Mouse (Mus musculus) thymus, adult 2 months (tissue): ENCODE measurements at regions not wholly inside any gene's neighbourhood (a gene's known extent, or its start where the extent isn't known, plus 50 kb on each side); places are given as distances from the start of the nearest gene placed in this dataset.

Experiments
- CTCF ChIP-seq: fragments of 200-500 bp; IDR thresholded peaks from 2 replicates; pipeline ENCODE4 v1.5.1; 2012; ENCODE audit warnings: mild to moderate bottlenecking, control low read depth, low read length, moderate library complexity, borderline replicate concordance; ENCODE audit not compliant: control insufficient read depth, poor library complexity, insufficient read depth; ENCODE audit errors: extremely low read depth
- POLR2A ChIP-seq: fragments of 200-500 bp; IDR thresholded peaks from 2 replicates; pipeline ENCODE4 v1.6.1; 2012; ENCODE audit warnings: mild to moderate bottlenecking, low read length, control low read depth, moderate library complexity; ENCODE audit not compliant: control insufficient read depth, poor library complexity, insufficient read depth; ENCODE audit errors: extremely low read depth

DNA sequence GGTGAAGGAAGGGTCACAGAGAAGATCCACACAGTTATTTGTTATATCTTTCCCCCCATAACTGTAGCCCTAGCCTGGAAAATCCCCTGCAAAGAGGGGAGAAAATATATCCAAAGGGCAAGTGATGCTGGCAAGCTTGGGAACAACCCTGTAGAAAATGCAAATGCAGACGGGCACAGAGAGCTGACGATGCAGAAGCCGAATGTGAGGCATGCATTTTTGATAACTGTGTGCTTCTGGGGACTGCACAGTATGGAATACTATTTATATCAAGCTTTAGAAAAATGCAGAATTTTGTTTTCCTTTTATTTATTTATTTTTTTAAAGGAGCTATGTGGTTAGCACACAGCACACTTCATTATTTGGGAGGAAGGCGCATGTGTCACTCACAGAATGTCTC lies 333.7 kb downstream of the Mycn start:
- TF ChIP-seq POLR2A (no peak), CTCF (no peak)
